Mouse (Mus musculus): ENCODE data around the gene Mrps18b.
"Not testable (repeated sequence)": the region's sequence is repeated elsewhere in the genome, so short reads cannot be mapped to it uniquely, and the experiment has no call there.

GRCm38 (mm10) chr17:35950946-35951345 lies 34.8 kb upstream of the Mrps18b start:
- TF ChIP-seq CTCF (conservative IDR thresholded peaks at IDR 0.05; ENCODE audit: low read length); POU5F1 (IDR thresholded peaks at IDR 0.05; ENCODE audit: borderline replicate concordance, low read length); NANOG (IDR thresholded peaks at IDR 0.05; ENCODE audit: borderline replicate concordance, low read length): not testable (repeated sequence)
